Mouse (Mus musculus): Measurements from ENCODE around the gene Gm8229. TPM values are rescaled to one million over a fixed set of nuclear protein-coding genes. Genes with fewer than 3 reads are reported as not detected.

Gm8229 gene
- total RNA-seq (2023; ENCODE audit: inconsistent age) = not detected in 4 replicates

DNA sequence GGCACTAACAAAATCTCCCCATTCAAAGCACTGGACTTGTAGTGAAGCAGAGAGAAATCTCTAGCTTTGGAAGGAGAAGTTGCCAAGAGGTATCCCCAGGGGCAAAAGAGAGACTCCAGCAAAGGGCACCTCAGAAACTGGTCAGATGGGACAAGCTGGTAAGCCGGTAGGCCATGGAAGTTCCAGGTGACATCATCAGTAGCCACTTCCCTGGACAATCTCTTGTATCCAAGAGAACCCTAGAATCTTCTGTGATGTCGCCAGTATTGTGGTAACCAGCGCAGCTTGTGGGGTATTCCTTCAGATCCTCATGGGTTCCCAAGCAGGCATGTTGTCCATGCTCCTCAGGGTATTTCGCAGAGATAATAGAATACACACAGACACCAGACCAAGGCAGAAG is at the start of gene Gm8229:
Gene Gm8229 (plus strand): TSS at position 301 of the 400 bp plus-strand sequence.

DNA sequence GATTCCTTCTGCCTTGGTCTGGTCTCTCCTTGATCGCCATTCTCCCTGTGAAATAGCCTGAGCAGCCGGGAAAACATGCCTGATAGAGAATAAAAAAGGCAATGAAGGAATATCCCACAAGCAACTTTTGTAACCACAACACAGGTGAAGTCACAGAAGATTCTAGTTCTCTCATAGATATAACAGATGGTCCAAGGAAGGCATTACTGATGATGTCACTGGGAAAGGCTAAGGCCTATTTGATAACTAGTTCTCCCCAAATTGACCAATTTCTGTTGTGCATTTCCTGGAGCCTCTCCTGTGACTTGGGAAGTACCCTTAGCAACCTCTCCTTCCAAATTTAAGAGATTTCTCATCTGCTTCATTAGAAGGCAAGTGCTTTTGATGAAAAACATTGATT is 26.7 kb upstream of the Gm8229 start, which contains the start of gene Gm5930:
Gene Gm5930 (minus strand): TSS at position 101 of the 400 bp plus-strand sequence.

DNA sequence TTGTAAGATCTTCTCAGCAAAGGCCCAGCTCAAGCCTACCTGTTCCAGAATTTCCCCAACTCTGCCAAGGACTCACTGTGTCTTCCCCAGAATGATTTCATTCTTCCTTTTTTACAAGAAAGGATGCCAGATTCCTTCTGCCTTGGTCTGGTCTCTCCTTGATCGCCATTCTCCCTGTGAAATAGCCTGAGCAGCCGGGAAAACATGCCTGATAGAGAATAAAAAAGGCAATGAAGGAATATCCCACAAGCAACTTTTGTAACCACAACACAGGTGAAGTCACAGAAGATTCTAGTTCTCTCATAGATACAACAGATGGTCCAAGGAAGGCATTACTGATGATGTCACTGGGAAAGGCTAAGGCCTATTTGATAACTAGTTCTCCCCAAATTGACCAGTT is 45.4 kb downstream of the Gm8229 start, which contains the start of gene Gm3371:
Gene Gm3371 (minus strand): TSS at position 101 of the 400 bp plus-strand sequence.

Other genes with a start within 250 kb of the Gm8229 start
- not detected in 4 replicates for gene Gm3327, start 241.5 kb upstream of the Gm8229 start, total RNA-seq (2023; ENCODE audit: inconsistent age)
- not detected in 4 replicates for gene Gm8212, start 167.7 kb upstream of the Gm8229 start, total RNA-seq (2023; ENCODE audit: inconsistent age)
- not detected in 4 replicates for gene 4930503E14Rik, start 152.1 kb upstream of the Gm8229 start, total RNA-seq (2023; ENCODE audit: inconsistent age)
- not detected in 4 replicates for gene Gm8220, start 79.8 kb upstream of the Gm8229 start, total RNA-seq (2023; ENCODE audit: inconsistent age)
- not detected in 4 replicates for gene Gm5930, start 26.8 kb upstream of the Gm8229 start, total RNA-seq (2023; ENCODE audit: inconsistent age)
- not detected in 4 replicates for gene Gm3371, start 45.3 kb downstream of the Gm8229 start, total RNA-seq (2023; ENCODE audit: inconsistent age)
- not detected in 4 replicates for gene Gm8232, start 68.3 kb downstream of the Gm8229 start, total RNA-seq (2023; ENCODE audit: inconsistent age)
- not detected in 4 replicates for gene BC061237, start 127.1 kb downstream of the Gm8229 start, total RNA-seq (2023; ENCODE audit: inconsistent age)
- not detected in 4 replicates for gene Gm17093, start 152.9 kb downstream of the Gm8229 start, total RNA-seq (2023; ENCODE audit: inconsistent age)
- not detected in 4 replicates for gene Gm8247, start 217.8 kb downstream of the Gm8229 start, total RNA-seq (2023; ENCODE audit: inconsistent age)